27 mouse cellular contexts compared by ENCODE assay signal in genomic region chr13:97698317-97698716, GRCm38 (mm10).
DNase-seq lines count a peak whose midpoint lies in the region; ATAC-seq lines count a peak whose summit lies in the region.
"Had no signal": no experiment of that assay in that cellular context is flagged by ENCODE, and none has a peak within 500 bp of the region (broad histone marks: within the 10 kb centered on the region; RNA-seq: fewer than 3 reads in every experiment).

No protein-coding gene starts in this region.

- no peaks in the 10 kb centered on the region for H3K9me3 ChIP-seq in liver, embryonic 16.5 days (replicated peaks; ENCODE audit: control insufficient read depth, low read length)
- H3K9me3 ChIP-seq: embryonic facial prominence, embryonic 12.5 days; G1E; hindbrain, embryonic 10.5 days; hindbrain, embryonic 15.5 days; kidney, embryonic 15.5 days; midbrain, embryonic 13.5 days had no signal

- peak; percentile 83 for ATAC-seq in erythroid progenitor cell, adult 5-6 weeks (replicated peaks; ENCODE audit: low FRiP score, poor library complexity, severe bottlenecking)
- ATAC-seq in liver, embryonic 16.5 days (ENCODE audit: low read depth): peak; percentile 82
- ATAC-seq in monocyte, adult 5-6 weeks (replicated peaks; ENCODE audit: insufficient number of reproducible peaks, low FRiP score, low TSS enrichment, poor library complexity, severe bottlenecking): no peak
- ATAC-seq: forebrain, embryonic 16.5 days; inflammation-experienced regulatory T-cells, adult 6 months; midbrain, embryonic 13.5 days had no signal

- H3K9ac ChIP-seq in liver, embryonic 16.5 days (ENCODE audit: low read depth, low read length): no peak overlapping the region
- H3K9ac ChIP-seq: embryonic facial prominence, embryonic 12.5 days; hindbrain, embryonic 15.5 days; kidney, embryonic 15.5 days; midbrain, embryonic 13.5 days had no signal

- WGBS in liver, embryonic 16.5 days (ENCODE audit: insufficient replicate concordance): 65% methylated on average over 1 of the region's 1 CpGs

- no peaks in the 10 kb centered on the region for H3K36me3 ChIP-seq in liver, embryonic 16.5 days (ENCODE audit: control insufficient read depth, insufficient read depth)
- H3K36me3 ChIP-seq: embryonic facial prominence, embryonic 12.5 days; G1E; hindbrain, embryonic 10.5 days; hindbrain, embryonic 15.5 days; kidney, embryonic 15.5 days; midbrain, embryonic 13.5 days had no signal

- DNase-seq in spleen, postnatal 36 days (ENCODE audit: low spot score in 2 of 2): peak; percentile 5 to 8
- no peak for DNase-seq in spleen, postnatal 10 days (ENCODE audit: low spot score in 2 of 2)
- DNase-seq in adipocyte (ENCODE audit: low spot score): no peak
- no peak for DNase-seq in layer of hippocampus, adult 18-20 months (ENCODE audit: low spot score in 2 of 2)
- DNase-seq: adrenal gland, postnatal 25 days; cerebellum, adult 11 months; cerebellum, adult 9-10 months; embryo, embryonic 11 days; kidney, adult 11 months; kidney, postnatal 25 days; lung, postnatal 36 days; right cerebral cortex, postnatal 25 days; spleen, adult 18-20 months; thymus, adult 2 months; thymus, postnatal 36 days had no signal

- H3K27ac ChIP-seq in liver, embryonic 16.5 days (ENCODE audit: low read length): 0 out of 2 replicates have a peak overlapping the region, but pooled peaks have one; percentile 51
- H3K27ac ChIP-seq: embryonic facial prominence, embryonic 12.5 days; hindbrain, embryonic 10.5 days; hindbrain, embryonic 15.5 days; kidney, embryonic 15.5 days; midbrain, embryonic 13.5 days had no signal

- no peak overlapping the region for H3K4me3 ChIP-seq in liver, embryonic 16.5 days (ENCODE audit: low read depth, low read length)
- H3K4me3 ChIP-seq: embryonic facial prominence, embryonic 12.5 days; hindbrain, embryonic 10.5 days; hindbrain, embryonic 15.5 days; kidney, embryonic 15.5 days; megakaryocyte, embryonic 14.5 days; midbrain, embryonic 13.5 days had no signal

- no peaks in the 10 kb centered on the region for H3K27me3 ChIP-seq in liver, embryonic 16.5 days (ENCODE audit: control insufficient read depth, insufficient read depth, low read depth, low read length)
- H3K27me3 ChIP-seq: embryonic facial prominence, embryonic 12.5 days; hindbrain, embryonic 15.5 days; kidney, embryonic 15.5 days; midbrain, embryonic 13.5 days had no signal

- peaks cover 18% of the 10 kb centered on the region for H3K4me1 ChIP-seq in liver, embryonic 16.5 days (ENCODE audit: control insufficient read depth, low read depth, low read length)
- H3K4me1 ChIP-seq: embryonic facial prominence, embryonic 12.5 days; hindbrain, embryonic 10.5 days; hindbrain, embryonic 15.5 days; kidney, embryonic 15.5 days; megakaryocyte, embryonic 14.5 days had no signal

- peak overlapping the region; percentile 21; the same call in 1 of the 2 replicates for H3K4me2 ChIP-seq in liver, embryonic 16.5 days (ENCODE audit: low read depth, low read length)
- H3K4me2 ChIP-seq: embryonic facial prominence, embryonic 12.5 days; hindbrain, embryonic 15.5 days; kidney, embryonic 15.5 days; midbrain, embryonic 13.5 days had no signal

Comparison
In these comparisons a context has a peak if more than half of its experiments do, and no peak if none do; other contexts are left out.
1. DNase-seq: peak in spleen, postnatal 36 days (2 of 2); none in spleen, postnatal 10 days (0 of 2), adipocyte (single experiment) and layer of hippocampus, adult 18-20 months (0 of 2).